Mouse (Mus musculus): ENCODE data around the gene Tmem117. TPM values are rescaled to one million over a fixed set of nuclear protein-coding genes. Genes with fewer than 3 reads are reported as not detected.

The Tmem117 gene
- total and polyA plus RNA-seq, 3 experiments = not detected

GRCm38 (mm10) chr15:94895681-94896080 is 266.6 kb downstream of the Tmem117 start:
- no peaks in the 10 kb centered on the region for H3K27me3 ChIP-seq (ENCODE audit: control insufficient read depth in 1 of 2, insufficient read depth in 2 of 2, low read length in 2 of 2)

GRCm38 (mm10) chr15:94903188-94903587 is 274.2 kb downstream of the Tmem117 start:
- TF ChIP-seq POLR2A (IDR thresholded peaks at IDR 0.05; ENCODE audit: control insufficient read depth in 1 of 2, insufficient read depth in 1 of 2, low read depth in 1 of 2, low read length in 2 of 2, poor library complexity in 1 of 2) = no peak
- TF ChIP-seq RAD21 (IDR thresholded peaks at IDR 0.05; ENCODE audit: low read depth, low read length) = no peak
- TF ChIP-seq USF1 (IDR thresholded peaks at IDR 0.05; ENCODE audit: low read depth, low read length) = no peak
- TF ChIP-seq TCF12 (IDR thresholded peaks at IDR 0.05; ENCODE audit: low read depth, low read length) = no peak
- TF ChIP-seq JUND (IDR thresholded peaks at IDR 0.05; ENCODE audit: low read depth, low read length) = no peak
- TF ChIP-seq KAT2A (conservative IDR thresholded peaks at IDR 0.05; ENCODE audit: low read depth, low read length) = no peak
- TF ChIP-seq NRF1 (IDR thresholded peaks at IDR 0.05; ENCODE audit: insufficient read depth, low read depth, low read length, poor library complexity, severe bottlenecking) = no peak
- Histone ChIP-seq H3K36me3 (ENCODE audit: control insufficient read depth in 1 of 2, insufficient read depth in 2 of 2, low read length in 2 of 2) (no peaks in the 10 kb centered on the region), H3K27ac (ENCODE audit: control insufficient read depth, low read depth, low read length) (no peak overlapping the region), H3K9me3 (replicated peaks; ENCODE audit: insufficient read depth, low read length) (peaks cover 2% of the 10 kb centered on the region; the same call in 1 of the 2 replicates), H3K79me2 (ENCODE audit: control insufficient read depth, insufficient read depth, low read length, poor library complexity) (no peaks in the 10 kb centered on the region), H3K4me1 (ENCODE audit: control insufficient read depth in 1 of 2, insufficient read depth in 2 of 2, low read length in 2 of 2) (no peaks in the 10 kb centered on the region), H3K9ac (ENCODE audit: control insufficient read depth, low read depth, low read length, poor library complexity, severe bottlenecking) (no peak overlapping the region), H3K27me3 (ENCODE audit: control insufficient read depth in 1 of 2, insufficient read depth in 2 of 2, low read length in 2 of 2) (no peaks in the 10 kb centered on the region), H3K4me3 (ENCODE audit: control insufficient read depth in 1 of 2, insufficient read depth in 1 of 2, low read depth in 2 of 2, low read length in 2 of 2) (no peak overlapping the region)
- DNase-seq (ENCODE audit: low read depth, low spot score) = no peak

More at GRCm38 (mm10) chr15:94895681-94896080, 266.6 kb downstream of the Tmem117 start:
- no peaks in the 10 kb centered on the region; the same call in 1 of the 2 replicates for H3K9me3 ChIP-seq (replicated peaks; ENCODE audit: insufficient read depth, low read length)
- no peaks in the 10 kb centered on the region for H3K79me2 ChIP-seq (ENCODE audit: control insufficient read depth, insufficient read depth, low read length, poor library complexity)
- no peak for TF ChIP-seq RCOR1 (IDR thresholded peaks at IDR 0.05; ENCODE audit: low read depth, low read length)
- no peak for TF ChIP-seq USF2 (IDR thresholded peaks at IDR 0.05; ENCODE audit: borderline replicate concordance in 1 of 2, insufficient read depth in 1 of 2, low read depth in 1 of 2, low read length in 2 of 2)
- TF ChIP-seq TAL1 (IDR thresholded peaks at IDR 0.05; ENCODE audit: low read length) = no peak
- no peak for TF ChIP-seq BHLHE40 (IDR thresholded peaks at IDR 0.05; ENCODE audit: borderline replicate concordance, low read depth, low read length)
- TF ChIP-seq MYC (IDR thresholded peaks at IDR 0.05; ENCODE audit: low read depth, low read length) = no peak
- TF ChIP-seq EP300 (IDR thresholded peaks at IDR 0.05; ENCODE audit: low read depth in 1 of 2, low read length in 2 of 2) = no peak
- no peak for TF ChIP-seq UBTF (IDR thresholded peaks at IDR 0.05; ENCODE audit: borderline replicate concordance, insufficient read depth, low read depth, low read length)
- no peak for TF ChIP-seq MAX (IDR thresholded peaks at IDR 0.05; ENCODE audit: low read length)
- TF ChIP-seq CHD2 (IDR thresholded peaks at IDR 0.05; ENCODE audit: low read length) = no peak
- no peak for TF ChIP-seq E2F4 (IDR thresholded peaks at IDR 0.05; ENCODE audit: borderline replicate concordance, low read depth, low read length)
- no peak for TF ChIP-seq MYB (IDR thresholded peaks at IDR 0.05; ENCODE audit: low read depth, low read length)
- TF ChIP-seq ZC3H11A (IDR thresholded peaks at IDR 0.05; ENCODE audit: low read depth, low read length) = no peak
- TF ChIP-seq CTCF (IDR thresholded peaks at IDR 0.05 in 2 of 3, conservative IDR thresholded peaks at IDR 0.05 in 1 of 3; ENCODE audit: control insufficient read depth in 1 of 3, insufficient read depth in 1 of 3, low read depth in 2 of 3, low read length in 3 of 3, poor library complexity in 1 of 3, severe bottlenecking in 1 of 3) = no peak
- no peak for TF ChIP-seq CHD1 (IDR thresholded peaks at IDR 0.05; ENCODE audit: low read depth, low read length)
- no peak for TF ChIP-seq RAD21 (IDR thresholded peaks at IDR 0.05; ENCODE audit: low read depth, low read length)
- TF ChIP-seq MEF2A (IDR thresholded peaks at IDR 0.05; ENCODE audit: extremely low read depth, insufficient replicate concordance, low read depth, low read length, poor library complexity, severe bottlenecking) = no peak
- no peak overlapping the region for H3K4me3 ChIP-seq (ENCODE audit: control insufficient read depth in 1 of 2, insufficient read depth in 1 of 2, low read depth in 2 of 2, low read length in 2 of 2)
- no peak for DNase-seq (ENCODE audit: low read depth, low spot score)
- no peak overlapping the region for H3K27ac ChIP-seq (ENCODE audit: control insufficient read depth, low read depth, low read length)
- H3K9ac ChIP-seq (ENCODE audit: control insufficient read depth, low read depth, low read length, poor library complexity, severe bottlenecking) = no peak overlapping the region
- H3K36me3 ChIP-seq (ENCODE audit: control insufficient read depth in 1 of 2, insufficient read depth in 2 of 2, low read length in 2 of 2) = no peaks in the 10 kb centered on the region
- H3K4me1 ChIP-seq (ENCODE audit: control insufficient read depth in 1 of 2, insufficient read depth in 2 of 2, low read length in 2 of 2) = no peaks in the 10 kb centered on the region
